Mouse (Mus musculus): Measurements from ENCODE around the gene Adra1b. TPM values are rescaled to one million over a fixed set of nuclear protein-coding genes. Genes with fewer than 3 reads are reported as not detected.

The Adra1b gene
- polyA plus RNA-seq, 1 experiment = not detected

DNA sequence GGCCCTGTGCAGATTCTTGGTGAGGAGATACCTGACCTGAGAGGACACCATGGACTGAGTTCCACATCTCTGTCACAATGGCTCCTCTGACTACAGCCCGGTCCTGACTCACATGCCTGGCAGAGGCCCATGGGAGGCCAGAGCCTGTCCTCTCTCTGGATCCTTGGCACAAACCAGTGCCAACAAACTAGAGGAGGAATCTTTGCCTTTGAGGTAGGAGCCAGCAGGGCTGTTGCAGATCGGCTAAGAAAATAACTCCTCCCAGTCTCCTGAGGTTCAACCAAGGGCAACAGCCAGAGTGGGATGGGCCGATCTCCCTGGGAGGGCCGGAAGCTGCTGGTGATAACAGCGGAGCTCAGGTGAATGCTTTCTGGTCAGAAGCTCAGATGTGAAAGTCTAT is 28.2 kb upstream of the Adra1b start:
- no peaks in the 10 kb centered on the region for H3K9me3 ChIP-seq
- H3K4me1 ChIP-seq = no peaks in the 10 kb centered on the region
- no peak overlapping the region for H3K4me3 ChIP-seq (replicated peaks)
- no peaks in the 10 kb centered on the region for H3K27me3 ChIP-seq (replicated peaks)
- TF ChIP-seq GATA1 (IDR thresholded peaks at IDR 0.05; ENCODE audit: borderline replicate concordance, low read length) = no peak
- TF ChIP-seq FLI1 (IDR thresholded peaks at IDR 0.05; ENCODE audit: low read length) = no peak
- H3K36me3 ChIP-seq (replicated peaks; ENCODE audit: low read length) = no peaks in the 10 kb centered on the region

DNA sequence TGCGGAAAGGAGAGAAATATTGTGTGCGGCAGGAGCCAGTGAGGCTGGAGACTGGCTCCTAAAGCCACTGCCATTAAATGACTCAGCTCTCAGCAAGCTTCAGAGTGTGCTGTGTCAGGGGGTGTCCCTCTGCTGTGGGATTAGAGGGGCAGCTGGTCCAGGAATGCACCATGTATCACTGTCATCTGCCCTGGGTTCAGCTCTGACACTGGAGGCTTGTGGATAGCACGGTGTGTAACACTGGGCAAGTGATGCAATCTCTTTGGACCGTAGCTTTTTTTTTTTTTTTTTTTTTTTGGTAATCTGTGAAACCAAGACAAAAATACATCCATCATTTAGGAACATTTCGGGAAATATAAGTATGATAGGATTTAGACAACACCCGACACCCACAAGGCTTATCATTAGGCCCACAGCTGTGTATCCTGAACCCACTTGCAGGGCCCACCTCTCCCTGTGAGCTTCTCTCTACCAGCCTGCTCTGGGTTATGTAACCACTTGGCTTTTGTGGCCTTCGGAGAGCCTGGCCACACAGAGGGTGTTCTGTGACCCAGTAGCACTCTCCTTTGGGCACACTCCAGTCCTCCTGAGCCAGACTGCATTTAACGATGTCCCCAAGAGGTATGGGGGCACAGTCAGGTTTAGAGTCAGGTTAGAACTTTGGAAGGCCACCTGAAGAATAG is 26.3 kb upstream of the Adra1b start:
- H3K27me3 ChIP-seq (replicated peaks) = no peaks in the 10 kb centered on the region
- TF ChIP-seq GATA1 (IDR thresholded peaks at IDR 0.05; ENCODE audit: borderline replicate concordance, low read length) = no peak
- no peak for TF ChIP-seq FLI1 (IDR thresholded peaks at IDR 0.05; ENCODE audit: low read length)
- no peak overlapping the region for H3K4me3 ChIP-seq (replicated peaks)
- no peaks in the 10 kb centered on the region for H3K9me3 ChIP-seq
- H3K4me1 ChIP-seq = no peaks in the 10 kb centered on the region
- H3K36me3 ChIP-seq (replicated peaks; ENCODE audit: low read length) = no peaks in the 10 kb centered on the region

DNA sequence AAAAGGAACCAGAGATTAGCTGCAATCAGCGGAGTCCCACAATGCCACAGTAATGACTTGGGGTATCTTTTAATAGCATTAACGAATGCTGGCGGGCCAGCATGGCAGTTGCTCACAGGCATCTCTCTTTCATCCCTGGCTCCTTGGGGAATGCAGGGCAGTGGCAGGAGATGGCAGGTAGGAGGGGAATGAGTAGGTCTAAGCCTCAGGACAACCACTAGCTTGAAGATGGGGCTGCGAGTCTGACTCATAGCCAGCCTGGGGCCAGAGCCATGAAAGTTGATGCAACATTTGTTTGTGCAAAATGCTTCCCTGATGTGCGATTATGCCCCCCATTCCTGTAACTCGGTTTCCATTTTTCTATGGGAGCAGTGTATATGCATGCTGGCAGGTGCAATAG is 25.2 kb upstream of the Adra1b start:
- no peak for TF ChIP-seq GATA1 (IDR thresholded peaks at IDR 0.05; ENCODE audit: borderline replicate concordance, low read length)
- TF ChIP-seq FLI1 (IDR thresholded peaks at IDR 0.05; ENCODE audit: low read length) = no peak
- Histone ChIP-seq H3K4me3 (replicated peaks) (no peak overlapping the region), H3K36me3 (replicated peaks; ENCODE audit: low read length) (no peaks in the 10 kb centered on the region), H3K4me1 (no peaks in the 10 kb centered on the region), H3K27me3 (replicated peaks) (no peaks in the 10 kb centered on the region), H3K9me3 (no peaks in the 10 kb centered on the region)

DNA sequence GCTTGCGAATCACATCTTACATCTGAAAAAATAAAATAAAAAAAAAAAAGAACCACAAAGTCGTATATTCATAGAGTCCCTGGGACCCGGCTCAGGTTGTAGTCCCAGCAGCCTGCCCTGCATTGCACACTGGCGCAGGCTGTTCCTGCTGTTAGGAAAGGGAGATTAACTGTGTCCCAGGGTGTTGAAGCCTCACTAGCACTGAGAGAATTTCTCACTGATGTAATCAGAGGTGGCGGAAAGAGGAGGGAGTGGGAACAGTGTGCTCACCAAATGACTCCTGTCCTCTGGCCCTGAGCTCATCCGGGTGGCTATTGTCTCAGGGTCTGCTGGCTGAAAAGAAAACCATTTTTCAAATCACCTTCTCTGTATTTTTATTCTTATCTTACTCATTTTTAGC is 24.6 kb upstream of the Adra1b start:
- TF ChIP-seq GATA1 (IDR thresholded peaks at IDR 0.05; ENCODE audit: borderline replicate concordance, low read length) (no peak), FLI1 (IDR thresholded peaks at IDR 0.05; ENCODE audit: low read length) (no peak)
- H3K9me3 ChIP-seq = no peaks in the 10 kb centered on the region
- no peak overlapping the region for H3K4me3 ChIP-seq (replicated peaks)
- H3K36me3 ChIP-seq (replicated peaks; ENCODE audit: low read length) = no peaks in the 10 kb centered on the region
- H3K4me1 ChIP-seq = no peaks in the 10 kb centered on the region
- no peaks in the 10 kb centered on the region for H3K27me3 ChIP-seq (replicated peaks)

DNA sequence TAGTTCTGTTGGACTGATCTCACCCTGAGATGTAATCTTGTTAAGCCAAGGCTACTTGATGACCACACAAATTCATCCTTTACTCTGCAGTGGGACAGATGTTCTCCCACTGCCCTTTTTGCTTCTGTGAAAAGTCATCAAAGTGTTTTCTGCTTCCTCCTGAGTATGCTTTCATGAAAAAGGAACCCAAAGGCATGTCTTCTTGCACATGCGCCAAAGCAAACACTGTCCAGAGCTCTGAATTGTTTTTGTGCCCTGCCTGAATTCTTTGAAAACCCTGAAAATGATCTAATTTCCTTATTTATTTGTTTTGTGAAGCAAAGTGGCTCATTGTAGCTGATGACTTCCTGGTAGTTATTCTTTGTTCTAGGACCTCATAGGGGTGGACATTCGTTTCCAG is 20.7 kb upstream of the Adra1b start:
- Histone ChIP-seq H3K4me1 (no peaks in the 10 kb centered on the region), H3K36me3 (replicated peaks; ENCODE audit: low read length) (no peaks in the 10 kb centered on the region), H3K4me3 (replicated peaks) (no peak overlapping the region), H3K27me3 (replicated peaks) (no peaks in the 10 kb centered on the region), H3K9me3 (no peaks in the 10 kb centered on the region)
- TF ChIP-seq FLI1 (IDR thresholded peaks at IDR 0.05; ENCODE audit: low read length) = no peak
- no peak for TF ChIP-seq GATA1 (IDR thresholded peaks at IDR 0.05; ENCODE audit: borderline replicate concordance, low read length)

DNA sequence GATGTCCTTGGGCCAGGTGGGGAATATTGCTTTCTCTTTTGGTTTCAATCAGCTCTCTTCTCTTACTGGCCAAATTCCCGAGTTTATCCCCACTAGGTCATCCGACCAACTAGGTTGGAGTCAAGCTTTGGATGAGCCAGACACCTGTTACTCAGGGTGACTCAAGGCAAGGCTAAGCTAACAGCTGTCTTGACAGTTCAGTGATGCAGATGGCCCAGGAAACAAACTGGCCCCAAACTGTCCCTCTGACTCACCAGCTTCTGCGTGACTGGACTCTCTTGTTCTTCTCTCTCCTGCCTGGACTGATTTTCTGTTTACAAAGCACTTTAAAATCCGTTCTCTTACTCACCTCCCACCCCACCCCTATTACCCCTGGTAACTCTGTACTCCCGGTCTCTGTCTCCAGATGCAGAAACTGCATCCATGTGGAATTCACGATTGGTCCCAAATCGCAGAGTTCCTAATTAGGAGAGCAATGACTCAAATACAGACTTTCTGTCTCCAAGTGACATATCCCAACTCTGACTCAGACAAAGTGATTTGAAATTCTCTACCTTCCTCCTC is 18.6 kb upstream of the Adra1b start:
- H3K4me3 ChIP-seq (replicated peaks) = no peak overlapping the region
- H3K4me1 ChIP-seq = no peaks in the 10 kb centered on the region
- TF ChIP-seq GATA1 (IDR thresholded peaks at IDR 0.05; ENCODE audit: borderline replicate concordance, low read length) (no peak), FLI1 (IDR thresholded peaks at IDR 0.05; ENCODE audit: low read length) (no peak)
- H3K36me3 ChIP-seq (replicated peaks; ENCODE audit: low read length) = no peaks in the 10 kb centered on the region
- H3K9me3 ChIP-seq = no peaks in the 10 kb centered on the region; the same call in 1 of the 2 replicates
- H3K27me3 ChIP-seq (replicated peaks) = no peaks in the 10 kb centered on the region

DNA sequence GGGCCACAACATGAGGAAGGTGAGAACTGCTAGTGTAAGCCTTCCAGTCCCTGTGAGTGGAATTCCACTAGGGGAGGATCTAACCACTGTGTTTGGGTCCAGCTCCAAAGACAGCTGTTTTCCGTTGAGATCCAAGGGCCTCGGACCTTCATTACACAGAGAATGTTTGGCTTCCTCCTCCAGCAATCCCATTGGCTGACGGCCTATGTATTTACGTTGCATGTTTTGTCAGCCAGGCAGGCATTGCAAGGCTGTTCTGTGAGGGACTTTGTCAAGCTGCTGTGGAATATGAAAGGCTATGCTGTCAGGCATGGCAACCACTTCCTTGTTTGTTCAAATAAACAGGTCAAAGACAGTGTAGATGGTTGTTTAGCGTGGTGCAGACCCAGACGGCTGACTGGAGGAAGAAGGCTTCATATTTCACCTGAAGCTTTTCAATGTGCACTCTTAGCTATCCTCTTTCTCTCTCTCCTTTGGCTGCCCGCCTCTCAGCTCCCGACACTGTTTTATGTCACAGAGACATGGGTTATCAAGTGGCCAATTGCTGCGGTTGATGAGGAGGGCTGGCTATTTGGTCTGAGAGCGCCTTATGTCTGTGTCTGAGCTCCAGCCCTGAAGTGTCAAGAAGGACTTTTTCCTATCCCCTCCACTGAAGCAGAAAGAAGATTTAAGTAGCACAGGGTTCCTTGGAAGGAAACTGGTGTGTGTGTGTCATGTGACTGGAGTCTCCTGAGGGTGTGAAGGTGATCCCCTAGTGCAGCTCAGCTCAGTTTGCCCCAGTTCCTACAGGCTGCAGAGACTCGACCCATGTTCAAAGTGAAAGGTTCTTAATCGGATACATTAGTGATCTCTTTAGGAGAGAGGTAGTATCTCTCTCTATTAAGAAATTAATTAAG is 13.8 kb upstream of the Adra1b start:
- Histone ChIP-seq H3K27me3 (replicated peaks) (no peaks in the 10 kb centered on the region), H3K9me3 (no peaks in the 10 kb centered on the region; the same call in 1 of the 2 replicates), H3K36me3 (replicated peaks; ENCODE audit: low read length) (no peaks in the 10 kb centered on the region), H3K4me1 (no peaks in the 10 kb centered on the region), H3K4me3 (replicated peaks) (no peak overlapping the region)
- TF ChIP-seq FLI1 (IDR thresholded peaks at IDR 0.05; ENCODE audit: low read length) (no peak), GATA1 (IDR thresholded peaks at IDR 0.05; ENCODE audit: borderline replicate concordance, low read length) (no peak)

DNA sequence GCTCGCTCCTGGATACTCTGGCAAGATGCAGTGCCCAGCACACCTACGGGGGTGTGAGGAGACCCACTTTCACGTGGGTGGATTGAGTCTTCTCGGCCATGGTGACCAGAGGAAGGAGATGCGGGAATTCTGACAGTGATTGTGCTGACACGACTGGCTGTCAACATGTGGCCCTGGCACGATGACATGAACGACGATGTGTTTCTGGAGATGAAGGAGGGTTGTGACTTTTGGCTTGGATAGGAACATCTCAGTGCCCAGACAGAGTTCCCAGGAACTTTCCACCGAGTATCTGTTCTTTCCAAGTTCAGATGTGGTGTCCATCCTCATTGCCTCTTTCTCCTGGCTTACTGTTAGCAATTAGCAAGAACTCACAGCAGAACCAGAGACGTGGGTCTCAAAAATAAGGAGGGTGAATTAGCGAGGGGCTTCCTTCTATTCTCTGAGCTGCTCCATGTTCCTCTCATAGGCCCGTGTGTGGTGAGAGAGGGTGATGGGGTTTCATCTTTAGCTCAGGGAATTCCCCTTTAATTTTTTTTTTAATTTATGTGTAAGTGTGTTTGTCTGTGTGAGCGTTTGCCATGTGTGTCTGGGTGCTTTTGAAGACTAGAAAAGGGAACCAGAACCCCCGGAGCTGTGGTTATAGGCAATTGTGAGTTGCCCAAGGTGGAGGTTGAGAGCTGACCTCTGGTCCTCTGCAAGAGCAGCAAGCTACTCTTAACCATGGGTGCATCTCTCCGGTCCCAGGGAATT is 11.3 kb upstream of the Adra1b start:
- no peaks in the 10 kb centered on the region for H3K36me3 ChIP-seq (replicated peaks; ENCODE audit: low read length)
- TF ChIP-seq FLI1 (IDR thresholded peaks at IDR 0.05; ENCODE audit: low read length) (no peak), GATA1 (IDR thresholded peaks at IDR 0.05; ENCODE audit: borderline replicate concordance, low read length) (no peak)

DNA sequence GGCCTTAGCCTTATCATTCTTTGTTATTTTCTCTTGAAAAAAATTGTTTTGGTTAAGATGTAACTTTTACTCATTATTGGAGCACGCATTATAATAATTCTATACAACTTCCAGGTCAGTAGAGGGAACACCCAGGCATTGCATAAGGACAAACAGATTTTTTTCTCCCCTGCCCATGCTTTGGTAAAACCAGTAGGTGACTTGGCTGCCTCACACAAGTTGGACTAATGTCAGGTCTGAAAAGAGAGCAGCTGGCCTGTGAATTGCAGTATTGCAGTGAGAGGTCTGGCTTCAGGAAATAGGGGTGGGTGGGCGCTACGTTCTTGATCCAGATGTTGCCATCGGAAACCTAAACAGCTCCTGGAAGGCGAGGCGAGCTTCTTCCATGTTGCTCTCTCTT is 10.6 kb upstream of the Adra1b start:
- H3K27me3 ChIP-seq (replicated peaks) = no peaks in the 10 kb centered on the region
- TF ChIP-seq FLI1 (IDR thresholded peaks at IDR 0.05; ENCODE audit: low read length) (no peak), GATA1 (IDR thresholded peaks at IDR 0.05; ENCODE audit: borderline replicate concordance, low read length) (no peak)

More for the DNA sequence above, 11.3 kb upstream of the Adra1b start:
- H3K4me1 ChIP-seq = no peaks in the 10 kb centered on the region
- H3K4me3 ChIP-seq (replicated peaks) = no peak overlapping the region
- no peaks in the 10 kb centered on the region for H3K27me3 ChIP-seq (replicated peaks)
- H3K9me3 ChIP-seq = no peaks in the 10 kb centered on the region; the same call in 1 of the 2 replicates

More for the DNA sequence above, 10.6 kb upstream of the Adra1b start:
- no peaks in the 10 kb centered on the region; the same call in 1 of the 2 replicates for H3K9me3 ChIP-seq
- H3K4me3 ChIP-seq (replicated peaks) = no peak overlapping the region
- H3K36me3 ChIP-seq (replicated peaks; ENCODE audit: low read length) = no peaks in the 10 kb centered on the region
- H3K4me1 ChIP-seq = no peaks in the 10 kb centered on the region

All from megakaryocyte, embryonic 14.5 days (primary cell).